Mouse (Mus musculus) frontal cortex, adult (tissue): ENCODE results near the gene Prss35.

ENCODE experiments used
- ATAC-seq: cut with Nextera tagmentation; 2 replicates; pipeline ENCODE4 v1.9.2; 2017; ENCODE audit warnings: mild to moderate bottlenecking, moderate library complexity, mixed read lengths; ENCODE audit not compliant: low TSS enrichment

Prss35 gene

GRCm38 (mm10) chr9:86729811-86730210 is 13.6 kb upstream of the Prss35 start:
- no peak for ATAC-seq

GRCm38 (mm10) chr9:86734357-86734756 is 9.1 kb upstream of the Prss35 start:
- no peak for ATAC-seq

GRCm38 (mm10) chr9:86734795-86735194 is 8.7 kb upstream of the Prss35 start:
- ATAC-seq: no peak

- no peak for ATAC-seq
Observed at GRCm38 (mm10) chr9:86736991-86737390, 6.5 kb upstream of the Prss35 start.

GRCm38 (mm10) chr9:86738067-86738466 is 5.4 kb upstream of the Prss35 start:
- ATAC-seq: no peak

- no peak for ATAC-seq
Observed at GRCm38 (mm10) chr9:86738801-86739200, 4.6 kb upstream of the Prss35 start.

GRCm38 (mm10) chr9:86739971-86740370 is 3.5 kb upstream of the Prss35 start:
- ATAC-seq: no peak

GRCm38 (mm10) chr9:86744041-86744440 is 592 bp downstream of the Prss35 start:
- no peak for ATAC-seq

GRCm38 (mm10) chr9:86745926-86746581 is 2.6 kb downstream of the Prss35 start:
- peak; percentile 94 for ATAC-seq

GRCm38 (mm10) chr9:86762477-86763376 is 19.3 kb downstream of the Prss35 start:
- ATAC-seq: peak; percentile 60

GRCm38 (mm10) chr9:86764002-86764401 is 20.6 kb downstream of the Prss35 start:
- ATAC-seq: peak; percentile 47; the same call in 1 of the 2 replicates

GRCm38 (mm10) chr9:86766991-86767390 is 23.5 kb downstream of the Prss35 start:
- no peak for ATAC-seq

- ATAC-seq: peak; percentile 60
Observed at GRCm38 (mm10) chr9:86772897-86773296, 29.4 kb downstream of the Prss35 start.

- no peak for ATAC-seq
Observed at GRCm38 (mm10) chr9:86773996-86774395, 30.5 kb downstream of the Prss35 start.

GRCm38 (mm10) chr9:86775374-86775773 is 31.9 kb downstream of the Prss35 start:
- no peak for ATAC-seq

- ATAC-seq: no peak
Observed at GRCm38 (mm10) chr9:86777309-86777708, 33.9 kb downstream of the Prss35 start.

- peak; percentile 61 for ATAC-seq
Observed at GRCm38 (mm10) chr9:86778212-86778611, 34.8 kb downstream of the Prss35 start.

- no peak for ATAC-seq
Observed at GRCm38 (mm10) chr9:86781426-86781825, 38.0 kb downstream of the Prss35 start.

GRCm38 (mm10) chr9:86782836-86783235 is 39.4 kb downstream of the Prss35 start:
- ATAC-seq: peak; percentile 69

- ATAC-seq: peak; percentile 15; the same call in 1 of the 2 replicates
Observed at GRCm38 (mm10) chr9:86789186-86789585, 45.7 kb downstream of the Prss35 start.

- no peak for ATAC-seq
Observed at GRCm38 (mm10) chr9:86791927-86792326, 48.5 kb downstream of the Prss35 start.

GRCm38 (mm10) chr9:86795236-86795635 is 51.8 kb downstream of the Prss35 start:
- ATAC-seq: peak; percentile 64

GRCm38 (mm10) chr9:86797553-86797952 is 54.1 kb downstream of the Prss35 start:
- ATAC-seq: peak; percentile 47
